8 mouse cellular contexts compared by ENCODE assay signal in genomic region chr17:27240556-27241457, GRCm38 (mm10). TPM values are rescaled to one million over a fixed set of nuclear protein-coding genes. Genes with fewer than 3 reads are reported as not detected.
DNase-seq lines count a peak whose midpoint lies in the region; ATAC-seq lines count a peak whose summit lies in the region.

No protein-coding gene starts in this region.

- no peak for ATAC-seq in hindbrain, embryonic 11.5 days (ENCODE audit: low FRiP score)
- peak; percentile 73; the same call in 1 of the 2 replicates for ATAC-seq in cerebellum, adult (ENCODE audit: insufficient number of reproducible peaks, low FRiP score, low TSS enrichment)
- ATAC-seq in hindbrain, embryonic 14.5 days (ENCODE audit: low FRiP score), result 0 out of 2 replicates have a peak, but pooled peaks have one; percentile 49
- ATAC-seq in midbrain, embryonic 12.5 days (ENCODE audit: low FRiP score, low read depth), result no peak

- H3K9me3 ChIP-seq in hindbrain, embryonic 10.5 days, result no peaks in the 10 kb centered on the region
- H3K9me3 ChIP-seq in hindbrain, embryonic 11.5 days (ENCODE audit: control insufficient read depth, low read length), result no peaks in the 10 kb centered on the region
- H3K9me3 ChIP-seq in hindbrain, embryonic 14.5 days (ENCODE audit: control insufficient read depth, low read length), result no peaks in the 10 kb centered on the region
- no peaks in the 10 kb centered on the region for H3K9me3 ChIP-seq in midbrain, embryonic 12.5 days

- peaks cover 30% of the 10 kb centered on the region for H3K4me1 ChIP-seq in hindbrain, embryonic 10.5 days (replicated peaks)
- H3K4me1 ChIP-seq in hindbrain, embryonic 11.5 days (replicated peaks; ENCODE audit: control insufficient read depth, insufficient read depth, low read length), result no peaks in the 10 kb centered on the region
- H3K4me1 ChIP-seq in hindbrain, embryonic 14.5 days (replicated peaks; ENCODE audit: control insufficient read depth, insufficient read depth, low read length), result peaks cover 9% of the 10 kb centered on the region; the same call in 1 of the 2 replicates
- H3K4me1 ChIP-seq in midbrain, embryonic 12.5 days, result peaks cover 32% of the 10 kb centered on the region

- no peak for DNase-seq in hindbrain, embryonic 10.5 days (ENCODE audit: low spot score)
- DNase-seq in hindbrain, embryonic 11.5 days (ENCODE audit: low spot score), result no peak
- peak; percentile 69 to 79 for DNase-seq in frontal cortex, postnatal 14 days (ENCODE audit: low spot score in 2 of 2)
- DNase-seq in hindbrain, embryonic 14.5 days (ENCODE audit: low spot score), result peak; percentile 60
- DNase-seq in thymus, postnatal 4 days, result no peak
- no peak for DNase-seq in urinary bladder, adult 2 months (ENCODE audit: low spot score)

- H3K4me3 ChIP-seq in hindbrain, embryonic 10.5 days, result no peak overlapping the region
- H3K4me3 ChIP-seq in hindbrain, embryonic 11.5 days (ENCODE audit: low read depth, low read length), result no peak overlapping the region
- H3K4me3 ChIP-seq in hindbrain, embryonic 14.5 days (replicated peaks; ENCODE audit: low read length), result no peak overlapping the region
- no peak overlapping the region for H3K4me3 ChIP-seq in midbrain, embryonic 12.5 days

- no peak overlapping the region for H3K4me2 ChIP-seq in hindbrain, embryonic 11.5 days (replicated peaks; ENCODE audit: low read depth, low read length)
- H3K4me2 ChIP-seq in hindbrain, embryonic 14.5 days (replicated peaks), result no peak overlapping the region
- H3K4me2 ChIP-seq in midbrain, embryonic 12.5 days (replicated peaks), result no peak overlapping the region

- no peaks in the 10 kb centered on the region for H3K36me3 ChIP-seq in hindbrain, embryonic 10.5 days
- H3K36me3 ChIP-seq in hindbrain, embryonic 11.5 days (ENCODE audit: control insufficient read depth, insufficient read depth, low read length), result no peaks in the 10 kb centered on the region
- H3K36me3 ChIP-seq in hindbrain, embryonic 14.5 days (replicated peaks; ENCODE audit: control insufficient read depth, insufficient read depth), result no peaks in the 10 kb centered on the region
- no peaks in the 10 kb centered on the region for H3K36me3 ChIP-seq in midbrain, embryonic 12.5 days

- no peak overlapping the region for H3K9ac ChIP-seq in hindbrain, embryonic 11.5 days (ENCODE audit: low read depth, low read length)
- H3K9ac ChIP-seq in hindbrain, embryonic 14.5 days, result no peak overlapping the region
- no peak overlapping the region for H3K9ac ChIP-seq in midbrain, embryonic 12.5 days (replicated peaks)

- H3K27me3 ChIP-seq in hindbrain, embryonic 10.5 days (ENCODE audit: insufficient read depth, poor library complexity, severe bottlenecking), result peaks cover 3% of the 10 kb centered on the region; the same call in 1 of the 2 replicates
- H3K27me3 ChIP-seq in hindbrain, embryonic 11.5 days (ENCODE audit: control insufficient read depth, insufficient read depth, low read length), result no peaks in the 10 kb centered on the region
- H3K27me3 ChIP-seq in hindbrain, embryonic 14.5 days (ENCODE audit: control insufficient read depth, insufficient read depth, low read length), result no peaks in the 10 kb centered on the region
- no peaks in the 10 kb centered on the region for H3K27me3 ChIP-seq in midbrain, embryonic 12.5 days

- H3K27ac ChIP-seq in hindbrain, embryonic 10.5 days, result 0 out of 2 replicates have a peak overlapping the region, but pooled peaks have one; percentile 6
- no peak overlapping the region for H3K27ac ChIP-seq in hindbrain, embryonic 11.5 days (ENCODE audit: low read depth, low read length)
- H3K27ac ChIP-seq in hindbrain, embryonic 14.5 days, result no peak overlapping the region
- H3K27ac ChIP-seq in midbrain, embryonic 12.5 days (replicated peaks), result 0 out of 2 replicates have a peak overlapping the region, but pooled peaks have one; percentile 6

- 46% methylated on average over 15 of the region's 15 CpGs for WGBS in hindbrain, embryonic 10.5 days
- WGBS in hindbrain, embryonic 11.5 days, result 52% methylated on average over 15 of the region's 15 CpGs
- 32% methylated on average over 15 of the region's 15 CpGs for WGBS in hindbrain, embryonic 14.5 days
- WGBS in midbrain, embryonic 12.5 days, result 32% methylated on average over 15 of the region's 15 CpGs

RNA-seq across cellular contexts. Expression of gene Lemd2, which starts 36.5 kb away (rescaled TPM):
- 19.0 and 30.0 TPM in 2 replicates for polyA plus RNA-seq in hindbrain, embryonic 10.5 days (2016; fragmentation: Nextera tagmentation; extraction: Ambion mirVana)
- 12.4 and 16.5 TPM in 2 replicates for polyA plus RNA-seq in hindbrain, embryonic 11.5 days (2014; fragmentation: Nextera tagmentation; extraction: Ambion mirVana)
- 24.3 and 24.9 TPM in 2 replicates for polyA plus RNA-seq in hindbrain, embryonic 14.5 days (2014; fragmentation: Nextera tagmentation; extraction: Ambion mirVana)
- 31.4 and 43.0 TPM in 2 replicates for polyA plus RNA-seq in midbrain, embryonic 12.5 days (2016; fragmentation: Nextera tagmentation; extraction: Ambion mirVana)
- 58.8 and 65.6 TPM in 2 replicates for polyA plus RNA-seq in urinary bladder, adult 2 months (2012; rRNA removed)

Comparison
In these comparisons a context has a peak if more than half of its experiments do, and no peak if none do; other contexts are left out.
1. DNase-seq: peak in frontal cortex, postnatal 14 days (2 of 2) and hindbrain, embryonic 14.5 days (single experiment); none in hindbrain, embryonic 10.5 days (single experiment), hindbrain, embryonic 11.5 days (single experiment), thymus, postnatal 4 days (single experiment) and urinary bladder, adult 2 months (single experiment).
2. H3K27ac ChIP-seq: peak in hindbrain, embryonic 10.5 days (single experiment) and midbrain, embryonic 12.5 days (single experiment); none in hindbrain, embryonic 11.5 days (single experiment) and hindbrain, embryonic 14.5 days (single experiment).
3. ATAC-seq: peak in cerebellum, adult (single experiment) and hindbrain, embryonic 14.5 days (single experiment); none in hindbrain, embryonic 11.5 days (single experiment) and midbrain, embryonic 12.5 days (single experiment).